Mouse (Mus musculus) spleen, adult 2 months (tissue): ENCODE measurements around the gene Cmklr1.

ENCODE experiments used
- CTCF ChIP-seq: fragments of 200-500 bp; IDR thresholded peaks from 2 replicates; pipeline ENCODE4 v1.5.1; 2011; ENCODE audit warnings: mild to moderate bottlenecking, inconsistent platforms; ENCODE audit not compliant: insufficient read depth, insufficient read length, insufficient replicate concordance; ENCODE audit errors: extremely low read depth
- POLR2A ChIP-seq: fragments of 200-500 bp; IDR thresholded peaks from 2 replicates; pipeline ENCODE4 v1.6.1; 2011; ENCODE audit warnings: low read depth, low read length, inconsistent platforms

DNA sequence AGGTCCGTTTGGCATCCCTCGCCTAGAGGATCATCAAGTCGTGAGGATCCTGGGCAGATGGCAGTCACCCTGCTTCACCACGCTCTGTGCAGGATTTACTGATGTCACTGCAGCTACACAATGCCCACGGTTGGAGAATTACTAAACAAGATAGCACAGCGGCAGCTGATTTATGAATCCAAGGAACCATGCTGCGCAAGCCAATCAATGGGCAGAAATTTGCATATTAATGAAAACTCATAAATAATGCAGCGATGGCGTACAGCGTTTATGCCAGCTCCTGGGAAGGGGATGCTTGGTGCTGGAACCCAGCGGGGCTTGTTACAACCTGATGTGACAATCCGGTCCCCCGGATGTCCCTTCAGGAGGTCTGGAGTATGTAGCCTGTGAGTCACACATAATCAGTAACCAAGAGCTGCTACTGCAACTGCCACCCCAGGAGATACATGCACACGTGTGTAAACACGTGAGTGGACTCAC, 39.9 kb upstream of the Cmklr1 start:
- TF ChIP-seq CTCF (no peak), POLR2A (no peak)
